Mouse (Mus musculus) gastrocnemius, postnatal 4 days (tissue): ENCODE results near the gene Zfp956. TPM values are rescaled to one million over a fixed set of nuclear protein-coding genes. Genes with fewer than 3 reads are reported as not detected.
A peak's percentile ranks its signal among the peaks of the same experiment; 100 is the strongest.

Experiments used
- DNase-seq, 2 experiments: peaks; one replicate each; pipeline ENCODE4 v3.0.0; 2021 to 2022; ENCODE audit warnings: low spot score in 2 of 2, mixed read lengths in 2 of 2
- long read RNA-seq, 2 experiments: library from polyadenylated mRNA; stranded (forward); transcript quantifications; one replicate each; pipeline ENCODE4 v2.0.0; 2021
- total RNA-seq, 2 experiments: library from RNA; stranded (reverse); gene quantifications; 2 replicates each; pipeline ENCODE4 v1.2.3; 2021

Zfp956 gene
- 1 to 10 TPM; 5.5 to 8.0 TPM for total RNA-seq
- long read RNA-seq, experiment 1, partial matches to known transcripts = 0 of 6 reads
- long read RNA-seq, experiment 1, other reads (novel, unspliced or antisense) = 1 of 6 reads
- long read RNA-seq, experiment 2, partial matches to known transcripts = 0 of 4 reads
- long read RNA-seq, experiment 2, other reads (novel, unspliced or antisense) = 2 of 4 reads

- peak; percentile 85 to 90 for DNase-seq
Measured at GRCm38 (mm10) chr6:47953191-47953726, at the start of gene Zfp956. Gene Zfp956, plus strand, starts transcription at chr6:47953390.

- no peak for DNase-seq
Measured at GRCm38 (mm10) chr6:47903587-47903986, 49.6 kb upstream of the Zfp956 start.

- DNase-seq = no peak
Measured at GRCm38 (mm10) chr6:47904361-47904760, 48.8 kb upstream of the Zfp956 start.

- DNase-seq = no peak
Measured at GRCm38 (mm10) chr6:47904917-47905695, 48.1 kb upstream of the Zfp956 start.

- no peak for DNase-seq
Measured at GRCm38 (mm10) chr6:47906326-47906725, 46.9 kb upstream of the Zfp956 start.

GRCm38 (mm10) chr6:47909007-47909406 is 44.2 kb upstream of the Zfp956 start:
- no peak for DNase-seq

- DNase-seq = no peak
Measured at GRCm38 (mm10) chr6:47911650-47912049, 41.5 kb upstream of the Zfp956 start.

- DNase-seq = no peak
Measured at GRCm38 (mm10) chr6:47912991-47913390, 40.2 kb upstream of the Zfp956 start.

GRCm38 (mm10) chr6:47917051-47917450 is 36.1 kb upstream of the Zfp956 start:
- DNase-seq = no peak

- DNase-seq = no peak
Measured at GRCm38 (mm10) chr6:47918768-47919274, 34.4 kb upstream of the Zfp956 start.

- DNase-seq = no peak
Measured at GRCm38 (mm10) chr6:47919646-47920446, 33.3 kb upstream of the Zfp956 start.

- peak; percentile 59 to 85 for DNase-seq
Measured at GRCm38 (mm10) chr6:47920447-47921340, 32.5 kb upstream of the Zfp956 start, which contains the start of gene Zfp212. Gene Zfp212, plus strand, starts transcription at chr6:47920476.

- no peak for DNase-seq
Measured at GRCm38 (mm10) chr6:47942461-47942860, 10.7 kb upstream of the Zfp956 start.

- DNase-seq = peak; percentile 71 to 76
Measured at GRCm38 (mm10) chr6:47943021-47943691, 10.0 kb upstream of the Zfp956 start.

GRCm38 (mm10) chr6:47943721-47944120 is 9.5 kb upstream of the Zfp956 start:
- no peak for DNase-seq

GRCm38 (mm10) chr6:47947388-47947787 is 5.8 kb upstream of the Zfp956 start:
- DNase-seq = no peak

- DNase-seq = no peak
Measured at GRCm38 (mm10) chr6:47954425-47954824, 1.2 kb downstream of the Zfp956 start.

GRCm38 (mm10) chr6:47957816-47958215 is 4.6 kb downstream of the Zfp956 start:
- DNase-seq = no peak

- no peak for DNase-seq
Measured at GRCm38 (mm10) chr6:47960685-47961421, 7.7 kb downstream of the Zfp956 start.
